Mouse (Mus musculus): ENCODE data around the gene Rbx1.

DNA sequence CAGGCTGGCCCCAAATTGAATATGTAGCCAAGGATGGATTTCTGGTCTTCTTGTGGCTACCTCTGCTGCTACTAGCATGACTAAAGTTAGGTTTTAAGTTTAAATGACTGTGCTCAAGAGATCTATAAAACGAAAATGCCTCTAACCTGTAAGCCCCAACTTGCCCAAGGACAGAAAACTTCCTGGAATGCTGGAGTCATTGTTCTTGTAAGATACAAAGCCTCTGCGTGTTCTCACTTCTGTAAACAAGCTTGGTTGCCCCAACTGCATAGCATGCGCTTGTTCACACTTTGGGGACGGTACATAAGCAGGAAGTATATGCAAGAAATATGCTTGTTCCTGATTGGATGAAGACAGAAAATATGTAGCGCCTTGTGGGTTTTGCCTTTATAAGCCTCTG, 52.7 kb downstream of the Rbx1 start:
- TF ChIP-seq CTCF (IDR thresholded peaks at IDR 0.05), result no peak
- no peak for TF ChIP-seq EP300 (IDR thresholded peaks at IDR 0.05)
